Mouse (Mus musculus) megakaryocyte, embryonic 14.5 days (primary cell): ENCODE measurements around the gene Tmigd3.

Experiments
- FLI1 ChIP-seq: IDR thresholded peaks from 2 replicates; pipeline ENCODE4 v1.6.1; 2012; ENCODE audit warnings: low read length, inconsistent platforms, mixed read lengths
- GATA1 ChIP-seq: IDR thresholded peaks from 3 replicates; pipeline ENCODE4 v1.6.1; 2012; ENCODE audit warnings: mixed read lengths, low read length, inconsistent platforms, borderline replicate concordance

DNA sequence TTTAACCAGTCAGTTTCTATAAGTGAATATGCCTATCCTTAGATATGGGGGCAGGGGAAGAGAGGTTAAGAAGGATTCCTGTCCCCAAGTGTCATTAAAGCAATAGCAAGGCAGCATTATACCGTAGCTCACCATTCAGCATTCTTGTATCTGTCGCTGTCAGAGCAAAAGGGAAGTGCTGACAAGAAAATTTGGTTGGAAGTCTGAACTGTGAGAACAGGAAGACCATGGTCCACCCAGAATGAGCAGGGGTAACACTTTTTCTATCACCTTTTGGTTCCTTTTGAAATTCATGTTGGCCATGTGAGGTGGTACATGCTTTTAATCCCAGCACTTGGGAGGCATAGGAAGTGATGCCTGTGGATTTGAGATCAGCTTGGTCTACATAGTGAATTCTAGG is 60.4 kb downstream of the Tmigd3 start:
- TF ChIP-seq GATA1 (no peak), FLI1 (no peak)
